Mouse (Mus musculus) embryonic facial prominence, embryonic 14.5 days (tissue): ENCODE measurements around the gene Hip1r. TPM values are rescaled to one million over a fixed set of nuclear protein-coding genes. Genes with fewer than 3 reads are reported as not detected.
A peak's percentile ranks its signal among the peaks of the same experiment; 100 is the strongest.

ENCODE experiments used
- ATAC-seq: fragments of 200-750 bp; cut with Nextera tagmentation; 2 replicates; pipeline ENCODE4 v1.8.0; 2017; ENCODE audit warnings: low read depth, moderate number of reproducible peaks, moderate TSS enrichment
- DNase-seq: peaks from one replicate; pipeline ENCODE4 v3.0.0-alpha.2; 2015; ENCODE audit warnings: low spot score
- H3K27ac ChIP-seq: fragments of 300-500 bp; sonication (generic); replicated peaks from 2 replicates; pipeline ENCODE4 v1.5.1; 2014; ENCODE audit warnings: low read depth, mild to moderate bottlenecking, low read length, moderate library complexity
- H3K27me3 ChIP-seq: fragments of 300-500 bp; sonication (generic); replicated peaks from 2 replicates; pipeline ENCODE4 v1.6.1; 2014; ENCODE audit warnings: low read length; ENCODE audit not compliant: control insufficient read depth, insufficient read depth
- H3K36me3 ChIP-seq: fragments of 300-500 bp; sonication (generic); 2 replicates; pipeline ENCODE4 v1.6.1; 2014; ENCODE audit warnings: low read length, mixed read lengths; ENCODE audit not compliant: control insufficient read depth, insufficient read depth
- H3K4me1 ChIP-seq: fragments of 300-500 bp; sonication (generic); 2 replicates; pipeline ENCODE4 v1.6.1; 2014; ENCODE audit warnings: antibody characterized with exemption, low read length; ENCODE audit not compliant: control insufficient read depth, insufficient read depth
- H3K4me2 ChIP-seq: fragments of 300-500 bp; sonication (generic); 2 replicates; pipeline ENCODE4 v1.6.1; 2014; ENCODE audit warnings: low read depth, mild to moderate bottlenecking, low read length, moderate library complexity, mixed read lengths
- H3K4me3 ChIP-seq: fragments of 300-500 bp; sonication (generic); 2 replicates; pipeline ENCODE4 v1.5.1; 2014; ENCODE audit warnings: low read depth, mild to moderate bottlenecking, low read length
- H3K9ac ChIP-seq: fragments of 300-500 bp; sonication (generic); 2 replicates; pipeline ENCODE4 v1.6.1; 2014; ENCODE audit warnings: low read depth, mild to moderate bottlenecking, low read length, moderate library complexity, mixed read lengths
- H3K9me3 ChIP-seq: fragments of 300-500 bp; sonication (generic); 2 replicates; pipeline ENCODE4 v1.6.1; 2016; ENCODE audit warnings: low read length; ENCODE audit not compliant: control insufficient read depth
- WGBS: fragments of 180-500 bp; shearing (Covaris S2); extraction: QIAGEN DNeasy Blood & Tissue Kit; methylation state at CpG from one replicate; pipeline ENCODE4 v1.1.7; 2014; 5-methylcytosine and 5-hydroxymethylcytosine counted together
- polyA plus RNA-seq: library from polyadenylated mRNA; unstranded; fragments of >200 nt; fragmentation: Nextera tagmentation; extraction: Ambion mirVana; gene quantifications from 2 replicates; pipeline ENCODE4 v1.2.1, GENCODE M21; 2014

Gene Hip1r
- polyA plus RNA-seq, 1 experiment from 2014 or later, result 7.5 TPM

GRCm38 (mm10) chr5:124027702-124028470 is 54.5 kb downstream of the Hip1r start:
- H3K4me1 ChIP-seq, result peaks cover 19% of the 10 kb centered on the region
- H3K27me3 ChIP-seq, result no peaks in the 10 kb centered on the region
- no peak overlapping the region for H3K27ac ChIP-seq
- no peak overlapping the region for H3K9ac ChIP-seq
- peak overlapping the region; percentile 15; the same call in 1 of the 2 replicates for H3K4me2 ChIP-seq
- ATAC-seq (no peak), DNase-seq (no peak)
- H3K36me3 ChIP-seq, result peaks cover 17% of the 10 kb centered on the region; the same call in 1 of the 2 replicates
- H3K9me3 ChIP-seq, result no peaks in the 10 kb centered on the region
- H3K4me3 ChIP-seq, result no peak overlapping the region
- 80% methylated on average over 19 of the region's 19 CpGs for WGBS

- ATAC-seq, result no peak
- H3K36me3 ChIP-seq, result peaks cover 17% of the 10 kb centered on the region; the same call in 1 of the 2 replicates
- no peaks in the 10 kb centered on the region for H3K27me3 ChIP-seq
- H3K4me3 ChIP-seq, result no peak overlapping the region
- H3K4me1 ChIP-seq, result peaks cover 19% of the 10 kb centered on the region
- H3K4me2 ChIP-seq, result no peak overlapping the region
- no peaks in the 10 kb centered on the region for H3K9me3 ChIP-seq
- 65% methylated on average over 7 of the region's 7 CpGs for WGBS
- DNase-seq, result peak; percentile 48
- no peak overlapping the region for H3K27ac ChIP-seq
- H3K9ac ChIP-seq, result no peak overlapping the region
These were observed 55.3 kb downstream of the Hip1r start for GRCm38 (mm10) chr5:124028680-124029079.

GRCm38 (mm10) chr5:124029220-124030035 is 56.0 kb downstream of the Hip1r start:
- ATAC-seq (no peak), DNase-seq (no peak)
- H3K9ac ChIP-seq, result 0 out of 2 replicates have a peak overlapping the region, but pooled peaks have one; percentile 96
- peaks cover 19% of the 10 kb centered on the region for H3K4me1 ChIP-seq
- peak overlapping the region; percentile 89; the same call in 1 of the 2 replicates for H3K4me2 ChIP-seq
- no peaks in the 10 kb centered on the region for H3K27me3 ChIP-seq
- no peaks in the 10 kb centered on the region for H3K9me3 ChIP-seq
- H3K27ac ChIP-seq, result no peak overlapping the region
- H3K4me3 ChIP-seq, result peak overlapping the region; percentile 94; the same call in 1 of the 2 replicates
- H3K36me3 ChIP-seq, result peaks cover 17% of the 10 kb centered on the region; the same call in 1 of the 2 replicates
- WGBS, result 80% methylated on average over 19 of the region's 19 CpGs

GRCm38 (mm10) chr5:124030386-124031067 is 57.1 kb downstream of the Hip1r start:
- no peaks in the 10 kb centered on the region for H3K9me3 ChIP-seq
- peak; percentile 32 for DNase-seq
- peak overlapping the region; percentile 96 for H3K9ac ChIP-seq
- H3K4me2 ChIP-seq, result peak overlapping the region; percentile 89
- peak overlapping the region; percentile 94 for H3K4me3 ChIP-seq
- ATAC-seq, result peak; percentile 11; the same call in 1 of the 2 replicates
- no peaks in the 10 kb centered on the region for H3K27me3 ChIP-seq
- H3K36me3 ChIP-seq, result peaks cover 17% of the 10 kb centered on the region; the same call in 1 of the 2 replicates
- peaks cover 19% of the 10 kb centered on the region for H3K4me1 ChIP-seq
- H3K27ac ChIP-seq, result peak overlapping the region; percentile 95
- 29% methylated on average over 12 of the region's 12 CpGs for WGBS

GRCm38 (mm10) chr5:124031068-124031955 is 57.9 kb downstream of the Hip1r start:
- no peaks in the 10 kb centered on the region for H3K27me3 ChIP-seq
- H3K4me3 ChIP-seq, result peak overlapping the region; percentile 94
- peaks cover 12% of the 10 kb centered on the region; the same call in 1 of the 2 replicates for H3K36me3 ChIP-seq
- ATAC-seq (peak; percentile 13; the same call in 1 of the 2 replicates), DNase-seq (no peak)
- H3K27ac ChIP-seq, result peak overlapping the region; percentile 95
- WGBS, result 2% methylated on average over 24 of the region's 26 CpGs
- H3K9ac ChIP-seq, result peak overlapping the region; percentile 96
- peak overlapping the region; percentile 89 for H3K4me2 ChIP-seq
- no peaks in the 10 kb centered on the region for H3K9me3 ChIP-seq
- H3K4me1 ChIP-seq, result peaks cover 19% of the 10 kb centered on the region

GRCm38 (mm10) chr5:124032001-124032508 is 58.6 kb downstream of the Hip1r start, which contains the start of gene Vps37b:
Vps37b (minus strand) TSS chr5:124032270.
- ATAC-seq, result peak; percentile 84
- WGBS, result under 1% methylated on average over 42 of the region's 52 CpGs
- H3K4me3 ChIP-seq, result peak within 1 kb of the TSS; percentile 94
- H3K27me3 ChIP-seq, result no peaks in the 10 kb centered on the region
- peak within 1 kb of the TSS; percentile 89 for H3K4me2 ChIP-seq
- DNase-seq, result peak; percentile 90
- H3K4me1 ChIP-seq, result peaks cover 19% of the 10 kb centered on the region
- no peaks in the 10 kb centered on the region for H3K9me3 ChIP-seq
- peak within 1 kb of the TSS; percentile 96 for H3K9ac ChIP-seq
- peaks cover 8% of the 10 kb centered on the region; the same call in 1 of the 2 replicates for H3K36me3 ChIP-seq
- peak within 1 kb of the TSS; percentile 95 for H3K27ac ChIP-seq

GRCm38 (mm10) chr5:124034471-124034870 is 61.0 kb downstream of the Hip1r start:
- H3K4me2 ChIP-seq, result no peak overlapping the region
- no peaks in the 10 kb centered on the region for H3K9me3 ChIP-seq
- WGBS, result 61% methylated on average over 11 of the region's 11 CpGs
- no peak for ATAC-seq
- DNase-seq, result peak; percentile 20
- no peak overlapping the region for H3K9ac ChIP-seq
- H3K27me3 ChIP-seq, result no peaks in the 10 kb centered on the region
- H3K36me3 ChIP-seq, result no peaks in the 10 kb centered on the region
- H3K4me1 ChIP-seq, result peaks cover 15% of the 10 kb centered on the region
- no peak overlapping the region for H3K4me3 ChIP-seq
- H3K27ac ChIP-seq, result no peak overlapping the region
